Mouse (Mus musculus) lung, embryonic 16.5 days (tissue): ENCODE data around the gene Atp4a. TPM values are rescaled to one million over a fixed set of nuclear protein-coding genes. Genes with fewer than 3 reads are reported as not detected.
"Not testable (repeated sequence)": the region's sequence is repeated elsewhere in the genome, so short reads cannot be mapped to it uniquely, and the experiment has no call there.

Experiments used
- ATAC-seq: fragments of 200-750 bp; cut with Nextera tagmentation; 2 replicates; pipeline ENCODE4 v1.8.0; 2017; ENCODE audit warnings: low read depth, mild to moderate bottlenecking, moderate library complexity
- H3K27ac ChIP-seq: fragments of 300-500 bp; sonication (generic); 2 replicates; pipeline ENCODE4 v1.5.1; 2014; ENCODE audit warnings: mild to moderate bottlenecking, control low read depth, low read length
- H3K27me3 ChIP-seq: fragments of 300-500 bp; sonication (generic); 2 replicates; pipeline ENCODE4 v1.6.1; 2014; ENCODE audit warnings: low read depth, low read length, mixed read lengths; ENCODE audit not compliant: control insufficient read depth, insufficient read depth
- H3K36me3 ChIP-seq: fragments of 300-500 bp; sonication (generic); 2 replicates; pipeline ENCODE4 v1.6.1; 2014; ENCODE audit warnings: low read length; ENCODE audit not compliant: control insufficient read depth, insufficient read depth
- H3K4me1 ChIP-seq: fragments of 300-500 bp; sonication (generic); replicated peaks from 2 replicates; pipeline ENCODE4 v1.6.1; 2014; ENCODE audit warnings: low read length, mixed read lengths; ENCODE audit not compliant: control insufficient read depth, insufficient read depth
- H3K4me2 ChIP-seq: fragments of 300-500 bp; sonication (generic); 2 replicates; pipeline ENCODE4 v1.6.1; 2014; ENCODE audit warnings: low read depth, low read length, control low read depth
- H3K4me3 ChIP-seq: fragments of 300-500 bp; sonication (generic); 2 replicates; pipeline ENCODE4 v1.5.1; 2014; ENCODE audit warnings: mild to moderate bottlenecking, low read length, control low read depth
- H3K9ac ChIP-seq: fragments of 300-500 bp; sonication (generic); 2 replicates; pipeline ENCODE4 v1.6.1; 2014; ENCODE audit warnings: low read length, control low read depth
- H3K9me3 ChIP-seq: fragments of 300-500 bp; sonication (generic); 2 replicates; pipeline ENCODE4 v1.6.1; 2016; ENCODE audit warnings: low read length; ENCODE audit not compliant: control insufficient read depth
- WGBS: fragments of 180-500 bp; shearing (Covaris S2); extraction: QIAGEN DNeasy Blood & Tissue Kit; methylation state at CpG from one replicate; pipeline ENCODE4 v1.1.7; 2014; 5-methylcytosine and 5-hydroxymethylcytosine counted together
- polyA plus RNA-seq: library from polyadenylated mRNA; unstranded; fragments of >200 nt; fragmentation: Nextera tagmentation; extraction: Ambion mirVana; gene quantifications from 2 replicates; pipeline ENCODE4 v1.2.1, GENCODE M21; 2015

The Atp4a gene
- polyA plus RNA-seq, 1 experiment from 2014 or later: 0.10 TPM

GRCm38 (mm10) chr7:30728214-30728613 is 16.2 kb downstream of the Atp4a start:
- peak overlapping the region; percentile 90 for H3K9ac ChIP-seq
- H3K27ac ChIP-seq: no peak overlapping the region
- H3K27me3 ChIP-seq: no peaks in the 10 kb centered on the region
- 70% methylated on average over 6 of the region's 6 CpGs for WGBS
- ATAC-seq: no peak
- H3K4me2 ChIP-seq: peak overlapping the region; percentile 85
- no peaks in the 10 kb centered on the region; the same call in 1 of the 2 replicates for H3K36me3 ChIP-seq
- peak overlapping the region; percentile 84 for H3K4me3 ChIP-seq
- no peaks in the 10 kb centered on the region for H3K9me3 ChIP-seq
- peaks cover 11% of the 10 kb centered on the region for H3K4me1 ChIP-seq

- Histone ChIP-seq H3K9me3 (no peaks in the 10 kb centered on the region), H3K27me3 (no peaks in the 10 kb centered on the region), H3K27ac (peak overlapping the region; percentile 42; the same call in 1 of the 2 replicates), H3K9ac (peak overlapping the region; percentile 90), H3K36me3 (no peaks in the 10 kb centered on the region; the same call in 1 of the 2 replicates), H3K4me2 (peak overlapping the region; percentile 85), H3K4me1 (peaks cover 11% of the 10 kb centered on the region), H3K4me3 (peak overlapping the region; percentile 84)
- ATAC-seq: peak; percentile 41; the same call in 1 of the 2 replicates
- WGBS: 5% methylated on average over 26 of the region's 26 CpGs
Measured at GRCm38 (mm10) chr7:30728739-30729395, 16.9 kb downstream of the Atp4a start.

GRCm38 (mm10) chr7:30729396-30730063 is 17.5 kb downstream of the Atp4a start, which contains the start of gene Tmem147:
Gene Tmem147, minus strand, starts transcription at chr7:30729540.
- peak; percentile 98 for ATAC-seq
- Histone ChIP-seq H3K9ac (peak within 1 kb of the TSS; percentile 90), H3K4me1 (peaks cover 11% of the 10 kb centered on the region), H3K27ac (peak within 1 kb of the TSS; percentile 78), H3K9me3 (no peaks in the 10 kb centered on the region), H3K36me3 (no peaks in the 10 kb centered on the region; the same call in 1 of the 2 replicates), H3K4me3 (peak within 1 kb of the TSS; percentile 84), H3K4me2 (peak within 1 kb of the TSS; percentile 85), H3K27me3 (no peaks in the 10 kb centered on the region)
- WGBS: under 1% methylated on average over 60 of the region's 60 CpGs

GRCm38 (mm10) chr7:30730064-30730722 is 18.2 kb downstream of the Atp4a start:
- Histone ChIP-seq H3K4me1 (peaks cover 11% of the 10 kb centered on the region), H3K4me3 (peak overlapping the region; percentile 84), H3K9ac (peak overlapping the region; percentile 90), H3K4me2 (peak overlapping the region; percentile 85)
- H3K9me3 ChIP-seq, H3K27ac ChIP-seq, H3K27me3 ChIP-seq, H3K36me3 ChIP-seq: not testable (repeated sequence)
- ATAC-seq: 0 out of 2 replicates have a peak, but pooled peaks have one; percentile 6
- WGBS: 23% methylated on average over 13 of the region's 22 CpGs

GRCm38 (mm10) chr7:30736211-30736610 is 24.2 kb downstream of the Atp4a start:
- no peak for ATAC-seq
- WGBS: 81% methylated on average over 3 of the region's 3 CpGs

GRCm38 (mm10) chr7:30742570-30742969 is 30.6 kb downstream of the Atp4a start:
- WGBS: 93% methylated on average over 2 of the region's 2 CpGs
- not testable (repeated sequence) for H3K9ac ChIP-seq, H3K4me3 ChIP-seq, H3K27me3 ChIP-seq, H3K4me2 ChIP-seq, H3K27ac ChIP-seq, H3K4me1 ChIP-seq, H3K36me3 ChIP-seq, H3K9me3 ChIP-seq, ATAC-seq

More at GRCm38 (mm10) chr7:30736211-30736610, 24.2 kb downstream of the Atp4a start:
- Histone ChIP-seq H3K4me3 (no peak overlapping the region), H3K9me3 (0 out of 2 replicates have a peak, but pooled peaks cover 2% of the 10 kb centered on the region), H3K36me3 (peaks cover 4% of the 10 kb centered on the region), H3K4me2 (no peak overlapping the region), H3K4me1 (no peaks in the 10 kb centered on the region), H3K27ac (no peak overlapping the region), H3K9ac (no peak overlapping the region), H3K27me3 (no peaks in the 10 kb centered on the region)

GRCm38 (mm10) chr7:30743617-30744016 is 31.6 kb downstream of the Atp4a start, which contains the start of gene Gapdhs:
Gene Gapdhs, minus strand, starts transcription at chr7:30743681.
- not testable (repeated sequence) for H3K36me3 ChIP-seq, H3K4me2 ChIP-seq, H3K4me3 ChIP-seq, H3K27me3 ChIP-seq, H3K9me3 ChIP-seq, H3K9ac ChIP-seq, H3K4me1 ChIP-seq
- no CpG with 5 or more reads among the region's 4 CpGs for WGBS
- H3K27ac ChIP-seq: peak within 1 kb of the TSS; percentile 55; the same call in 1 of the 2 replicates
- ATAC-seq: peak; percentile 23; the same call in 1 of the 2 replicates

- WGBS: 15% methylated on average over 4 of the region's 4 CpGs
- H3K9me3 ChIP-seq: 0 out of 2 replicates have a peak, but pooled peaks cover 2% of the 10 kb centered on the region
- H3K9ac ChIP-seq: no peak overlapping the region
- 0 out of 2 replicates have a peak, but pooled peaks cover 4% of the 10 kb centered on the region for H3K4me1 ChIP-seq
- no peak overlapping the region for H3K4me2 ChIP-seq
- H3K4me3 ChIP-seq: no peak overlapping the region
- H3K36me3 ChIP-seq: 0 out of 2 replicates have a peak, but pooled peaks cover 2% of the 10 kb centered on the region
- H3K27ac ChIP-seq: peak overlapping the region; percentile 55; the same call in 1 of the 2 replicates
- no peaks in the 10 kb centered on the region for H3K27me3 ChIP-seq
- ATAC-seq: peak; percentile 81
Measured at GRCm38 (mm10) chr7:30744022-30744598, 32.1 kb downstream of the Atp4a start.
